Mouse (Mus musculus) testis, adult 2 months (tissue): ENCODE results near the gene Pfkfb4.

Experiments used
- CTCF ChIP-seq: fragments of 200-500 bp; IDR thresholded peaks from 2 replicates; pipeline ENCODE4 v1.5.1; 2012; ENCODE audit warnings: low read depth, mild to moderate bottlenecking, inconsistent platforms, low read length, moderate library complexity; ENCODE audit not compliant: control insufficient read depth, insufficient read depth, insufficient replicate concordance
- POLR2A ChIP-seq: fragments of 200-500 bp; IDR thresholded peaks from 2 replicates; pipeline ENCODE4 v1.6.1; 2012; ENCODE audit warnings: low read depth, mild to moderate bottlenecking, inconsistent platforms, low read length, moderate library complexity; ENCODE audit not compliant: control insufficient read depth

DNA sequence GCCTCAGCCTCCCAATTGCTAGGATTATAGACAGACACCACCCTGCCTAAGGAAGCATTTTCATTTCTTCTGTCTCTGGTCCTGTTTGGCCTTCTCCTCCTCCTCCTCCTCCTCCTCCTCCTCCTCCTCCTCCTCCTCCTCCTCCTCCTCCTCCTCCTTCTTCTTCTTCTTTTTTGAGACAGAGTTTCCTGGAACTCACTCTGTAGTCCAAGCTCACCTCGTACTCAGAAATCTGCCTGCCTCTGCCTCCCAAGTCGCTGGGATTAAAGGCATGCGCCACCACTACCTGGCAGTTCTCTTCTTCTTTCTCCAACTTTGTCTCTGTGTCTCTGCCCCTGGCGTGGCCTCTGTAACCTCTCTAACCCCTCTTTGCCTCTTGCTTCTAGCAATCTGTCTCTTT, 5.9 kb upstream of the Pfkfb4 start, which contains the start of gene Ucn2:
- TF ChIP-seq CTCF: no peak
- TF ChIP-seq POLR2A: no peak
